In the genomic region with DNA sequence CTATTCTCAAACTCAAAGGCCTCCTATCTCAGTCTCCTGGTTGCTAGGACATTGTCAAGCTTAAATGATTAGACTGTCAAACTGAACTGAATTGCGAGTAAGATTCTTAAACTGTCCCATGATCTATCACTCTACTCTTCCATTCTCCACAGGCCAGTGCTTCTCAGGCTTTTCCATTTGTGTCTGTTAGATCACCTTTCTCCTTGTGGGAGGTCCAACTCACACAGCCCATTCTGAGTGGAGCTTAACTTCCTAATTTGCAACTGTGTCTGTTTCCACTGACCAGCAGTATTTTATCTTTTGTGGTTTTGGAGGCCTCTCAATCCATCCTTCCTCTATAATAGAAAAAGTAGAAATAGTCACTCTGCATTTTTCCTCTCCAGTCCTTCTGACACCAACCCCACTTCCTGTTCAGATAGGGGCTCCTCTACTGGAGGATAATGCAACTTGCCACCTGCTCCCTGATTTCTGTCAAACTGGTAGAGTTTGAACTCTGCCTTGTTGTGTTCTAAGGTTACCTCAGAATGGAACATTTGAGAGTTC, we compare ENCODE assay signal across 31 mouse cellular contexts. TPM values are rescaled to one million over a fixed set of nuclear protein-coding genes. Genes with fewer than 3 reads are reported as not detected.
A peak's percentile ranks its signal among the peaks of the same experiment; 100 is the strongest.
DNase-seq lines count a peak whose midpoint lies in the region; ATAC-seq and TF ChIP-seq lines count a peak whose summit lies in the region.
"Had no signal": no experiment of that assay in that cellular context is flagged by ENCODE, and none has a peak within 500 bp of the region (broad histone marks: within the 10 kb centered on the region; RNA-seq: fewer than 3 reads in every experiment).

No protein-coding gene starts in this region.

- CTCF ChIA-PET in Patski (lab: Charles Lee), result interaction anchor here (0.6 to 1.5 kb wide), 4 partner anchors 10 to 57 kb away, joined by 3 read pairs; no protein-coding TSS in a partner anchor

- in situ Hi-C loops in Patski (cut with MboI; ENCODE audit: low pct_unique_long_range_greater_than_20kb), result no loop called here

- no peak for TF ChIP-seq POLR2A in liver, adult 2 months (IDR thresholded peaks at IDR 0.05; ENCODE audit: extremely low read depth, insufficient read depth, low read length)

- H3K9me3 ChIP-seq in liver, embryonic 12.5 days (replicated peaks), result no peaks in the 10 kb centered on the region
- H3K9me3 ChIP-seq: embryonic facial prominence, embryonic 12.5 days; heart, embryonic 13.5 days; hindbrain, embryonic 10.5 days; hindbrain, embryonic 15.5 days; limb, embryonic 12.5 days; liver, embryonic 13.5 days; megakaryocyte, embryonic 14.5 days; midbrain, embryonic 13.5 days had no signal

- TF ChIP-seq CTCF in liver, adult 2 months (IDR thresholded peaks at IDR 0.05; ENCODE audit: low read depth, low read length), result no peak
- peak; percentile 7 for TF ChIP-seq CTCF in Patski (IDR thresholded peaks at IDR 0.05)

- no peaks in the 10 kb centered on the region for H3K36me3 ChIP-seq in liver, adult 2 months (ENCODE audit: control insufficient read depth, insufficient read depth, low read length)
- no peaks in the 10 kb centered on the region for H3K36me3 ChIP-seq in liver, embryonic 12.5 days
- no peaks in the 10 kb centered on the region for H3K36me3 ChIP-seq in macrophage (ENCODE audit: inconsistent target)
- H3K36me3 ChIP-seq: embryonic facial prominence, embryonic 12.5 days; heart, embryonic 13.5 days; hindbrain, embryonic 10.5 days; hindbrain, embryonic 15.5 days; limb, embryonic 12.5 days; liver, embryonic 13.5 days; midbrain, embryonic 13.5 days had no signal

- DNase-seq in adrenal gland, adult 2 months, result peak; percentile 11
- no peak for DNase-seq in adrenal gland, postnatal 4 days (ENCODE audit: low spot score in 2 of 2)
- peak; percentile 8 for DNase-seq in liver, adult 2 months (ENCODE audit: extremely low read depth, low read depth, low spot score)
- DNase-seq in Patski (ENCODE audit: low read depth, low spot score), result no peak
- DNase-seq in left cerebral cortex, postnatal 36 days (ENCODE audit: low spot score in 2 of 2), result no peak
- DNase-seq: cerebellum, adult 11 months; cerebellum, adult 9-10 months; cerebellum, postnatal 36 days; embryo, embryonic 11 days; gastrocnemius, adult 2 months; gastrocnemius, postnatal 36 days; heart, postnatal 10 days; kidney, adult 2 months; kidney, postnatal 14 days; liver, embryonic 13.5 days; lung, adult 2 months; lung, postnatal 10 days; right cerebral cortex, postnatal 25 days; thymus, postnatal 14 days had no signal

- no peak overlapping the region for H3K4me3 ChIP-seq in liver, adult 2 months (ENCODE audit: insufficient read depth, low read depth, low read length)
- no peak overlapping the region for H3K4me3 ChIP-seq in liver, embryonic 12.5 days
- H3K4me3 ChIP-seq in macrophage (ENCODE audit: inconsistent target), result no peak overlapping the region
- H3K4me3 ChIP-seq: embryonic facial prominence, embryonic 12.5 days; gastrocnemius, adult 2 months; heart, embryonic 13.5 days; hindbrain, embryonic 10.5 days; hindbrain, embryonic 15.5 days; limb, embryonic 12.5 days; liver, embryonic 13.5 days; megakaryocyte, embryonic 14.5 days; midbrain, embryonic 13.5 days had no signal

- H3K79me2 ChIP-seq in liver, adult 2 months (ENCODE audit: control insufficient read depth, insufficient read depth, low read length), result no peaks in the 10 kb centered on the region
- no peaks in the 10 kb centered on the region for H3K79me2 ChIP-seq in macrophage (ENCODE audit: inconsistent target)

- no peaks in the 10 kb centered on the region for H3K4me1 ChIP-seq in liver, adult 2 months (ENCODE audit: control insufficient read depth, insufficient read depth, low read length)
- no peaks in the 10 kb centered on the region for H3K4me1 ChIP-seq in liver, embryonic 12.5 days
- H3K4me1 ChIP-seq: hindbrain, embryonic 10.5 days; hindbrain, embryonic 15.5 days; liver, embryonic 13.5 days; midbrain, embryonic 13.5 days had no signal

- no peak overlapping the region for H3K9ac ChIP-seq in liver, adult 2 months (ENCODE audit: low read depth, low read length)
- no peak overlapping the region for H3K9ac ChIP-seq in liver, embryonic 12.5 days
- H3K9ac ChIP-seq: embryonic facial prominence, embryonic 12.5 days; heart, embryonic 13.5 days; hindbrain, embryonic 15.5 days; limb, embryonic 12.5 days; liver, embryonic 13.5 days; midbrain, embryonic 13.5 days had no signal

- POLR2A ChIA-PET in Patski (lab: Charles Lee), result interaction anchor here (0.9 kb wide), 1 partner anchor 51 kb away, joined by 3 read pairs; no protein-coding TSS in a partner anchor

- H3K27me3 ChIP-seq in liver, adult 2 months (ENCODE audit: control insufficient read depth, insufficient read depth, low read length), result no peaks in the 10 kb centered on the region
- H3K27me3 ChIP-seq in liver, embryonic 12.5 days (replicated peaks), result no peaks in the 10 kb centered on the region
- no peaks in the 10 kb centered on the region for H3K27me3 ChIP-seq in Patski
- H3K27me3 ChIP-seq: embryonic facial prominence, embryonic 12.5 days; heart, embryonic 13.5 days; hindbrain, embryonic 15.5 days; limb, embryonic 12.5 days; liver, embryonic 13.5 days; midbrain, embryonic 13.5 days had no signal

- no peak overlapping the region for H3K27ac ChIP-seq in liver, adult 2 months (replicated peaks; ENCODE audit: insufficient read depth, low read depth, low read length)
- H3K27ac ChIP-seq in liver, embryonic 12.5 days, result no peak overlapping the region
- H3K27ac ChIP-seq in macrophage, result peak overlapping the region; percentile 98
- H3K27ac ChIP-seq: embryonic facial prominence, embryonic 12.5 days; gastrocnemius, adult 2 months; heart, embryonic 13.5 days; hindbrain, embryonic 10.5 days; hindbrain, embryonic 15.5 days; limb, embryonic 12.5 days; liver, embryonic 13.5 days; midbrain, embryonic 13.5 days had no signal

- ATAC-seq in liver, embryonic 12.5 days, result no peak
- peak; percentile 57 for ATAC-seq in Patski
- ATAC-seq in inflammation-experienced regulatory T-cells, adult 6 months, result no peak
- ATAC-seq: activated CD4-positive, CD25-positive, alpha-beta regulatory T cell, adult 4 months; forebrain, embryonic 14.5 days; midbrain, embryonic 13.5 days had no signal

- WGBS in liver, adult 2 months, result 91% methylated on average over 1 of the region's 1 CpGs
- WGBS in liver, embryonic 12.5 days (ENCODE audit: insufficient replicate concordance), result 20% methylated on average over 1 of the region's 1 CpGs
- 29% methylated on average over 1 of the region's 1 CpGs for WGBS in macrophage (ENCODE audit: missing documents)

- H3K4me2 ChIP-seq in liver, embryonic 12.5 days, result no peak overlapping the region
- H3K4me2 ChIP-seq: embryonic facial prominence, embryonic 12.5 days; heart, embryonic 13.5 days; hindbrain, embryonic 15.5 days; limb, embryonic 12.5 days; liver, embryonic 13.5 days; midbrain, embryonic 13.5 days had no signal

- intact Hi-C loops in left cerebral cortex, postnatal 36 days (cut with DNase I), result no loop called here

RNA-seq across cellular contexts. Expression of a gene that starts 35.1 kb away (rescaled TPM):
- 100 to 1,000 TPM; 358 to 479 TPM for total RNA-seq in adrenal gland, adult 2 months (2021)
- polyA plus RNA-seq in adrenal gland, adult 2 months (2012; rRNA removed), result 127 and 180 TPM in 2 replicates
- total RNA-seq in adrenal gland, postnatal 4 days (2021), result 100 to 1,000 TPM; 462 to 492 TPM
- 7.9 and 8.9 TPM in 2 replicates for total RNA-seq in liver, adult 2 months (2014; rRNA removed)
- 4.2 and 8.1 TPM in 2 replicates for polyA plus RNA-seq in liver, adult 2 months (2012; rRNA removed)
- polyA plus RNA-seq in liver, embryonic 12.5 days (2016; fragmentation: Nextera tagmentation; extraction: Ambion mirVana), result 17.1 and 19.9 TPM in 2 replicates
- 87.5 TPM for polyA plus RNA-seq in Patski (2021)
- total RNA-seq in macrophage (2018; cell fraction: chromatin; rRNA removed), result 1,000 to 10,000 TPM in 14 of 26 experiments, 100 to 1,000 TPM in 12; 285 to 3,101 (median 1,062) TPM
- 100 to 1,000 TPM; 111 to 442 (median 285) TPM for total RNA-seq in macrophage (2018; cell fraction: cytosol; rRNA removed)
- total RNA-seq in macrophage (2018; cell fraction: nucleus; rRNA removed), result 1,000 to 10,000 TPM in 10 of 26 experiments, 100 to 1,000 TPM in 16; 193 to 2,686 (median 693) TPM
- polyA plus RNA-seq in macrophage (2018), result 220 to 1,182 TPM (median 506 TPM) in 3 replicates
- total RNA-seq in left cerebral cortex, postnatal 36 days (2021), result 10 to 100 TPM in 1 of 2 experiments, 1 to 10 TPM in 1; 9.4 to 15.3 TPM
- under 1 TPM in 1 of 3 experiments, not detected in 2; 0.09 TPM for polyA plus RNA-seq in inflammation-experienced regulatory T-cells, adult 6 months (2017; shearing (Covaris generic))

Comparison
In these comparisons a context has a peak if more than half of its experiments do, and no peak if none do; other contexts are left out.
1. DNase-seq: peak in adrenal gland, adult 2 months (single experiment) and liver, adult 2 months (single experiment); none in adrenal gland, postnatal 4 days (0 of 2), Patski (single experiment) and left cerebral cortex, postnatal 36 days (0 of 2).